Mouse (Mus musculus): ENCODE data around the gene Lce3f. TPM values are rescaled to one million over a fixed set of nuclear protein-coding genes. Genes with fewer than 3 reads are reported as not detected.

The Lce3f gene
- not detected in 2 replicates for polyA plus RNA-seq (2012)

DNA sequence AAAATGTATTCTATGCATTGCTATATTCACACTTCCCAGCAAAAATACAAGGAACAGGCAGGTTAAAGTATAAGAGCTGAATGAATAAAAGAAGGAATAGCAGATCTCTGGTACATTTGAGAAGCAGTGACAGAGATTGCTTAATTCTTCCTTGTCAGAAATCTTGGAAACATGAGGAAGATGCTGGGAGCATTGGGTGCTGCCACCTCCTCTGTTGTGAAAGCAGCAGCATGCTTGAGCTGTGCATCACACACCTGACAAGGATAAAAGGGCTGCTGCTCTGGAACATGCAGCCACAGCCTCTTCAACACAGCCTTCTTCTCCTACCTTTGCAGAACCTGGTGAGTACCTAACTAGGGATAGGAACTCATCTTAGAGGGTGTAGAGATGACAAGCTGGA, at the start of gene Lce3f:
Lce3f (plus strand) TSS at position 301 of the 400 bp plus-strand sequence.
- Histone ChIP-seq H3K36me3 (ENCODE audit: control insufficient read depth) (no peaks in the 10 kb centered on the region), H3K9me3 (ENCODE audit: control insufficient read depth, low read length) (no peaks in the 10 kb centered on the region), H3K4me1 (ENCODE audit: control insufficient read depth) (no peaks in the 10 kb centered on the region), H3K27me3 (ENCODE audit: control insufficient read depth) (no peaks in the 10 kb centered on the region), H3K4me3 (replicated peaks) (no peak within 1 kb of the TSS)
- TF ChIP-seq TAL1 (IDR thresholded peaks at IDR 0.05; ENCODE audit: low read length) (no peak), GATA1 (IDR thresholded peaks at IDR 0.05; ENCODE audit: low read length) (no peak)

DNA sequence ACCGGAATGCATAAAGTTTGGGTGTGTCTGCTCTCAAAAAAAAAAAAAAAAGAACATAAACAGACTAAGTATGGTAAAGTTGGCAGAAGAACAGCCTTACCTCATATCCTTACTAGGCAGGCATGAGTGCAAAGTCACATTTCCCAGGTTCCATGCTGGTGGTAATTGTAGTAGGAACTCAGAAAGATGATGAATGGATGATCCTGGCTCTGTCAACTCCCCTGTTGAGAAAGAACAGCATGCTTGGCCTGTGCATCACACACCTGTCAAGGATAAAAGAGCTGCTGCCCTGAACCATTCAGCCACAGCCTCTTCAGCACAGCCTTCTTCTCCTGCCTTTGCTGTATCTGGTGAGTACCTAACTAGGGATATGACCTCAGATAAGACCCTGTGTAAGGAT, 47.8 kb upstream of the Lce3f start, which contains the start of gene Lce3c:
Lce3c (plus strand) TSS at position 301 of the 400 bp plus-strand sequence.
- H3K27me3 ChIP-seq (ENCODE audit: control insufficient read depth), result no peaks in the 10 kb centered on the region
- H3K4me3 ChIP-seq (replicated peaks), result no peak within 1 kb of the TSS
- H3K9me3 ChIP-seq (ENCODE audit: control insufficient read depth, low read length), result no peaks in the 10 kb centered on the region
- no peaks in the 10 kb centered on the region for H3K4me1 ChIP-seq (ENCODE audit: control insufficient read depth)
- no peak for TF ChIP-seq TAL1 (IDR thresholded peaks at IDR 0.05; ENCODE audit: low read length)
- TF ChIP-seq GATA1 (IDR thresholded peaks at IDR 0.05; ENCODE audit: low read length), result no peak
- H3K36me3 ChIP-seq (ENCODE audit: control insufficient read depth), result no peaks in the 10 kb centered on the region

- H3K36me3 ChIP-seq (ENCODE audit: control insufficient read depth), result no peaks in the 10 kb centered on the region
- H3K27me3 ChIP-seq (ENCODE audit: control insufficient read depth), result no peaks in the 10 kb centered on the region
- TF ChIP-seq TAL1 (IDR thresholded peaks at IDR 0.05; ENCODE audit: low read length), result no peak
- TF ChIP-seq GATA1 (IDR thresholded peaks at IDR 0.05; ENCODE audit: low read length), result no peak
- no peaks in the 10 kb centered on the region for H3K9me3 ChIP-seq (ENCODE audit: control insufficient read depth, low read length)
- H3K4me1 ChIP-seq (ENCODE audit: control insufficient read depth), result no peaks in the 10 kb centered on the region
- no peak within 1 kb of the TSS for H3K4me3 ChIP-seq (replicated peaks)
Observed at GRCm38 (mm10) chr3:92957090-92957489, 34.9 kb upstream of the Lce3f start, which contains the start of gene Lce3d. TSS of gene Lce3d (plus strand) at chr3:92957390.

GRCm38 (mm10) chr3:92966761-92967160, 25.3 kb upstream of the Lce3f start, which contains the start of gene Lce3e:
TSS of gene Lce3e (plus strand) at chr3:92967061.
- Histone ChIP-seq H3K9me3 (ENCODE audit: control insufficient read depth, low read length) (no peaks in the 10 kb centered on the region), H3K4me3 (replicated peaks) (no peak within 1 kb of the TSS), H3K27me3 (ENCODE audit: control insufficient read depth) (no peaks in the 10 kb centered on the region), H3K4me1 (ENCODE audit: control insufficient read depth) (no peaks in the 10 kb centered on the region), H3K36me3 (ENCODE audit: control insufficient read depth) (no peaks in the 10 kb centered on the region)
- TF ChIP-seq TAL1 (IDR thresholded peaks at IDR 0.05; ENCODE audit: low read length), result no peak
- TF ChIP-seq GATA1 (IDR thresholded peaks at IDR 0.05; ENCODE audit: low read length), result no peak

- Histone ChIP-seq H3K27me3 (ENCODE audit: control insufficient read depth) (no peaks in the 10 kb centered on the region), H3K9me3 (ENCODE audit: control insufficient read depth, low read length) (no peaks in the 10 kb centered on the region), H3K4me3 (replicated peaks) (no peak overlapping the region), H3K36me3 (ENCODE audit: control insufficient read depth) (no peaks in the 10 kb centered on the region), H3K4me1 (ENCODE audit: control insufficient read depth) (no peaks in the 10 kb centered on the region)
- TF ChIP-seq GATA1 (IDR thresholded peaks at IDR 0.05; ENCODE audit: low read length), result no peak
- no peak for TF ChIP-seq TAL1 (IDR thresholded peaks at IDR 0.05; ENCODE audit: low read length)
Observed at GRCm38 (mm10) chr3:92978484-92978883, 13.5 kb upstream of the Lce3f start.

- Histone ChIP-seq H3K4me1 (ENCODE audit: control insufficient read depth) (no peaks in the 10 kb centered on the region), H3K27me3 (ENCODE audit: control insufficient read depth) (no peaks in the 10 kb centered on the region), H3K4me3 (replicated peaks) (no peak overlapping the region), H3K36me3 (ENCODE audit: control insufficient read depth) (no peaks in the 10 kb centered on the region), H3K9me3 (ENCODE audit: control insufficient read depth, low read length) (no peaks in the 10 kb centered on the region)
- no peak for TF ChIP-seq TAL1 (IDR thresholded peaks at IDR 0.05; ENCODE audit: low read length)
- no peak for TF ChIP-seq GATA1 (IDR thresholded peaks at IDR 0.05; ENCODE audit: low read length)
Observed at GRCm38 (mm10) chr3:92998691-92999090, 6.7 kb downstream of the Lce3f start.

GRCm38 (mm10) chr3:93000621-93001020, 8.6 kb downstream of the Lce3f start:
- no peak for TF ChIP-seq TAL1 (IDR thresholded peaks at IDR 0.05; ENCODE audit: low read length)
- TF ChIP-seq GATA1 (IDR thresholded peaks at IDR 0.05; ENCODE audit: low read length), result no peak

GRCm38 (mm10) chr3:93002843-93003242, 10.8 kb downstream of the Lce3f start:
- TF ChIP-seq TAL1 (IDR thresholded peaks at IDR 0.05; ENCODE audit: low read length) (no peak), GATA1 (IDR thresholded peaks at IDR 0.05; ENCODE audit: low read length) (no peak)
- no peaks in the 10 kb centered on the region for H3K27me3 ChIP-seq (ENCODE audit: control insufficient read depth)
- no peak overlapping the region for H3K4me3 ChIP-seq (replicated peaks)
- H3K9me3 ChIP-seq (ENCODE audit: control insufficient read depth, low read length), result no peaks in the 10 kb centered on the region
- H3K36me3 ChIP-seq (ENCODE audit: control insufficient read depth), result no peaks in the 10 kb centered on the region
- H3K4me1 ChIP-seq (ENCODE audit: control insufficient read depth), result no peaks in the 10 kb centered on the region

More at GRCm38 (mm10) chr3:93000621-93001020, 8.6 kb downstream of the Lce3f start:
- H3K4me3 ChIP-seq (replicated peaks), result no peak overlapping the region
- H3K36me3 ChIP-seq (ENCODE audit: control insufficient read depth), result no peaks in the 10 kb centered on the region
- H3K27me3 ChIP-seq (ENCODE audit: control insufficient read depth), result no peaks in the 10 kb centered on the region
- H3K4me1 ChIP-seq (ENCODE audit: control insufficient read depth), result no peaks in the 10 kb centered on the region
- no peaks in the 10 kb centered on the region for H3K9me3 ChIP-seq (ENCODE audit: control insufficient read depth, low read length)

DNA sequence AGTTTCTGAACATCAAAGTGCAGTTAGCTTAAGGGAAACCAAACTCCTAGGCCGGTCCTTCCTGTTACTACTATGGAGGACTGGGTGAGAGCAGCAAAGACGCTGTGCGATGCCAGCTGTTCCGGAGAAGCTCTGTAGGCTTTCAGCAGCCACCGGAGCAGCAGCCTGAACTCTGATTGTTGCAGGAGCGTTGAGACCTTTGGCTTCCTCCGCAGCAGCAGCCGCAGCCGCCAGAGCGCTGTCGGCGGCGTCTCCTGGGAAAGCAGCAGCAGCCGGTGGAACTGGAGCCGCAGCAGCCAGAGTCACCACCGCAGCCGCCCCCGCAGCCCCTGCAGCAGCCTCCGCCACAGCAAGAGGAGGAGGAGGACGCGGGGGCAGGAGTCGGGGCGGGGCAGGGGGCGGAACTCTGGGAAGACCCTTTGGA, 22.4 kb downstream of the Lce3f start:
- TF ChIP-seq GATA1 (IDR thresholded peaks at IDR 0.05; ENCODE audit: low read length) (no peak), TAL1 (IDR thresholded peaks at IDR 0.05; ENCODE audit: low read length) (no peak)
- H3K4me1 ChIP-seq (ENCODE audit: control insufficient read depth), result no peaks in the 10 kb centered on the region
- H3K36me3 ChIP-seq (ENCODE audit: control insufficient read depth), result no peaks in the 10 kb centered on the region
- H3K9me3 ChIP-seq (ENCODE audit: control insufficient read depth, low read length), result no peaks in the 10 kb centered on the region
- H3K4me3 ChIP-seq (replicated peaks), result no peak overlapping the region
- peaks cover 11% of the 10 kb centered on the region for H3K27me3 ChIP-seq (ENCODE audit: control insufficient read depth)

- no peaks in the 10 kb centered on the region for H3K9me3 ChIP-seq (ENCODE audit: control insufficient read depth, low read length)
- TF ChIP-seq GATA1 (IDR thresholded peaks at IDR 0.05; ENCODE audit: low read length) (no peak), TAL1 (IDR thresholded peaks at IDR 0.05; ENCODE audit: low read length) (no peak)
- no peak overlapping the region for H3K4me3 ChIP-seq (replicated peaks)
- H3K36me3 ChIP-seq (ENCODE audit: control insufficient read depth), result no peaks in the 10 kb centered on the region
- peaks cover 11% of the 10 kb centered on the region for H3K27me3 ChIP-seq (ENCODE audit: control insufficient read depth)
- no peaks in the 10 kb centered on the region for H3K4me1 ChIP-seq (ENCODE audit: control insufficient read depth)
Observed at GRCm38 (mm10) chr3:93014871-93015270, 22.8 kb downstream of the Lce3f start.
